Mouse (Mus musculus): ENCODE data around the gene Ptprs. TPM values are rescaled to one million over a fixed set of nuclear protein-coding genes. Genes with fewer than 3 reads are reported as not detected.

Gene Ptprs
- total RNA-seq, 2 experiments from 2014 or later = 87.3 to 92.3 TPM

- intact Hi-C loops (cut with DNase I) = no loop called here
- no peak for DNase-seq
Measured at GRCm38 (mm10) chr17:56494480-56494879, 18.2 kb upstream of the Ptprs start.

DNA sequence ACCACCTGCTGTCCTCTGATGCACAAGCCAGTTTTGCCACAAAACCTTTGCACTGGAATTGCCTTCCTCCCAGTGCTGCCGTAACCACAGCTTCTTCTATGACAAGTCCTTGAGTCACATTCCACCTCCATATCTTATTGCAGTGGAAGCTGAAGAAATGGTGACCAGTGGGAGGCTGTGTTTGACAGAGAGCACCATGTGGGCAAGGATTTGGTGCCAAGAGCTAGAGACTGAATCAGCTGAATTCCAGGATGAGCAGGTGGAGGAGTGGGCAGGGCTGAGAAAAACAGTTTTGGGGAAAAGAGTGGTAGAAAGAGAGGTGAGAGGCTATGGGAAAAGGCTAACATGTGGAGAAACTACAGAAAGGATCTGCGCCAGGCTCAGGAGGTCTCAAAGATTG lies 17.6 kb upstream of the Ptprs start:
- DNase-seq = no peak
- intact Hi-C loops (cut with DNase I) = no loop called here

DNA sequence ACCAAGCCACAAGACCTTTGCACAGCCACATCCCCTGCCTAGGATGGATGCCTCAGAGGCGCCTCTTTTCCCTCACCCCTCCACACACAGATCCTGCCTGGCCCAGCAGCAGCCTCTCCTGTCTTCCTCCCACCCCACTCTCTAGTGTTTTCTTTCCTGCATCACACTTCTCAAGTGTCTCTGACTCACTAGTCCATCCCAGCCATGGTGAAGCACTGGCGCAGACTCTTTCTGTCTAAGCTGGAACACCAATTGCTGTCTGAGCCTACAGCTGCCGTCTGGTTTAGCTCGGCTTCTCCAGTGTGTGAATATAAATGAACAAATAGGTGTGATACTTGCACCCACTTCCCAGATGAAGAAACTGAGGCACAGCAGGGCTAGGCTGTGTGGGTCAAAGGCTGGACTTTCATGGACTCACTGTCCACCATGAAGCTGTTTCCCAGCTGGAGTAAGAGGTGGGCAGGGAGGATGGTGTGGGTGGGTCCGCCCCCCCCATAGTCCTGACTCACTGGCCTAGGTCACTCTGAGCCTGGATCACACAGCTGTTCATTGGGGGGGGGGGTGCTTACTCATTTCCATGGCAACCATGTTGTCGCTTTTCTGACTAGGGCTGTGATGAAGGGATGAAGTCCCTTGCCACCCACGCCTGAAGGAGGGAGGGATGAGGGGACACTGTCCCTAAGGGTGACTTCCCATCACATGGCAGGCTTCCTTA lies 14.3 kb upstream of the Ptprs start:
- intact Hi-C loops (cut with DNase I) = no loop called here
- no peak for DNase-seq

GRCm38 (mm10) chr17:56488028-56488427 lies 11.7 kb upstream of the Ptprs start:
- no peak for DNase-seq
- intact Hi-C loops (cut with DNase I) = no loop called here

DNA sequence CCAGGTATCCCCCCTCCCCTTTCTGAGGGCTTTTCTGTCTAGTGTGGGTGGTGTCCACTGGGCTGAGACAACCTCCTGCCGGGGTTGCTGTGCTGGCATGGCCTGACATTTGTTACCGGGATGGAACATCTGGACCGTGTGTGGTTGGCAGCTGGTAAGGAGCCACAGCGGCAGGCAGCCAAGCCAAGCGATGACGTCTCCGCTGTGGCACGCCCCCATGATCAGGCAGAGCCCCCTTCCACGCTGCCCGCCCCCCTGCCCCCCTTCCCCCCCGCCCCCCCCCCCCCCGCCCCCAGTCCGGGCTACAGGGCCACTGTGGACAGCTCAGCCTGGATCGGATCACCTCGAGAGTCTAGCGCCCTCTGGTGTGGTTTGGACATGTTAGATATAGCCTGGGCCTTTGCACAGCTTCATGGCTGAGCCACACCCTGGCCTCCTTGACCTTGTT lies 11.2 kb upstream of the Ptprs start:
- intact Hi-C loops (cut with DNase I) = no loop called here
- peak in 1 of 2 experiments; percentile 69 for DNase-seq

DNA sequence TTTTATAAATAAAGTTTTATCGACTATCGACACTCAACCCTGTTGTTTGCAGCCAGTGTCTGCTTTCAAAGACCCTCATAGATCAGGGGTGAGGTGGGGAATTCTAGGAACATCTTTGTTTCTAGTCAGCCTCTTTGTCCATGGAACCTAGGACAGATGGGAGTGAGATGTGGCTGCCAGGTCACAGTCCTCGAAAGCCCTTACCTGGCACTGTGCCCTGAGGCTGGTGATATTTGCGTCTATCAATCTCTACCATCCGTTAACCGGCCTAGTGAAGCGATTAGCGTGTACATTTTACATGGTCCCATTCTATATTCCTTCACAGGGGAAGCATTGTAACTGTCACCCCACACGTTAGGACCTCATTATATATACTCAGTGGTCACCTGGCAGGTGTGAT lies 9.6 kb upstream of the Ptprs start:
- no peak for DNase-seq
- intact Hi-C loops (cut with DNase I) = no loop called here

GRCm38 (mm10) chr17:56485118-56485517 lies 8.8 kb upstream of the Ptprs start:
- intact Hi-C loops (cut with DNase I) = no loop called here
- no peak for DNase-seq

- intact Hi-C loops (cut with DNase I) = no loop called here
- no peak for DNase-seq
Measured at GRCm38 (mm10) chr17:56482671-56483070, 6.4 kb upstream of the Ptprs start.

DNA sequence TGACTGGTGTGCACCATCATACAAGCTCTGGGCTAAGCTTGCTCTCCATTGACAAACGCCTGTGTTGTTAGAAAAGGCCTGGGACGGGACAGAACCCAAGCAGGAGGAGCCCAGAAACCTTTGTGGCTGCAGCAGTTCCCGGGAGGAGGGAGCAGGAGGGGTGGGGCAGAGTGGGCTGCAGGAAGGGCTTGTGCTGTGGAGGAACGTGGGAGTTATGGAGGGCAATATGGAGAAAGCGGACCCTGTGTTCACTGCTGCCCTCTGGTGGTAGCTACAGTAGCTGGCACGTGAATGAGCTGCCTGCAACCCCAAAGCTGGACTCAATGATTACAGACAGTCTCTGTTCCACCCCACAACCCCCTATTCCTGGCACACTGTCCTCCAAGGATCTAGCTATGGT lies 3.1 kb upstream of the Ptprs start:
- intact Hi-C loops (cut with DNase I) = loop anchor here (2.0 kb wide), 2 partner anchors 53 to 123 kb away; no protein-coding TSS in a partner anchor
- DNase-seq = peak; percentile 80 to 87

DNA sequence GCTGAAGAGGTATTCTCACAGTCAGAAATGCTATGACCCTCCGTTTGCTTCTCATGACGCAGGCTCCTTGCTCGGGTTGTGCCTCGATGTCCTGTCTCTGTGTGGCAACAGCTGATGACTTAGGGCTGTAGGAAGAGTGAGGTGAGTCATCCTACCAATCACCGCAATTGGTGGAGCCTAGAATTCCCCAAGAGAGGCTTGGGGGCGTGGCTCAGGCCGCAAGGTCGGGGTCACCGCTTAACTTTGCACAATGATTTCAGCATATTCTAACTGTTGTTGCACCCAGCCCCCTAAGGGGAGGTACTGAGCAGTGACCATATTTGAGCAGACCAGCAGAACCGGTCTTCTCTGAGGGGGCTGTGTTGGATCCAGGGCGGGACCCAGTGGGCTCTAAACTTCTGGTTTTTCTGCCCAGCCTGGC lies 1.9 kb upstream of the Ptprs start:
- intact Hi-C loops (cut with DNase I) = loop anchor here (2.0 kb wide), 2 partner anchors 51 to 121 kb away; no protein-coding TSS in a partner anchor
- no peak for DNase-seq

- DNase-seq = peak; percentile 40 to 42
- intact Hi-C loops (cut with DNase I) = no loop called here
Measured at GRCm38 (mm10) chr17:56477191-56477818, 1.0 kb upstream of the Ptprs start.

DNA sequence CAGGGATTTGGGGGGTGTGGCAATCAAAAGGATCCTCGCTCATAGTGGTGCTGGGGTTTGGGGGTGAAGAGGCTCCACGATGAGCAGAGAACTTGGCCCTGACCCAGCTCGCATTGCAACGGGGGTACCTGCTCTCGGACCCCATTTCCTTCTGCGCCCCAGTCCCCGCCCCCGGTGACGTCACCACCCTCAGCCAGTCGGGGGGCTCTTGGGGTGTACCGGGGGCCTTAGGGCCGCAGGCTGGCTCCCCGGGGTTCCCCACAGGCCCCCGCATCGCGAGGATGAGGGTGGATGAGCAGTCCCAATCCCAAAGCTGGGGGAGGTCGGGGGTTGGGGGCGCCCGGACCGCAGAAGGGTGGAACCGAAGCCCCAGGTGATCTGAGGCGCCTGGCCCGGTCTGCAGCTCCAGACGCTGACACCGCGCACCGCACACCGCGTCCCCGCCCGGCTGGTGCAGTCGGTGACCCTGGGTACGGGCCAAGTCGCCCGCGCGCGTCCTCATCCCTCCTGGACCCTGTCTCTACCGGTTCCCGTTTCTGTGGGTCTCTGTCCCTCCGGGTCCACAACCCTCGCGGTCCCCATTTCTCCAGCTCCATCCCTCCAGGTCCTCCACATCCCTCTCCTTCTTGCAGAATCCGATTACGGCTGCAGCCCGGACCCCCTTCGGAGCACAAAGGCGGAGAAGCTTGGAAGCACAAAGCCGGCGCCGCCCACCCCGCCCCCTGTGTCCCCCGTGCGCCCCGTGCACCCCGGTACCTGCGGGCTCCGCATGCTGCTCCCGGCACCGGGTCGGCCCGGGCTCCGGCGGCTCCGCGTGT lies 490 bp downstream of the Ptprs start:
- intact Hi-C loops (cut with DNase I) = no loop called here
- peak; percentile 23 to 37 for DNase-seq

DNA sequence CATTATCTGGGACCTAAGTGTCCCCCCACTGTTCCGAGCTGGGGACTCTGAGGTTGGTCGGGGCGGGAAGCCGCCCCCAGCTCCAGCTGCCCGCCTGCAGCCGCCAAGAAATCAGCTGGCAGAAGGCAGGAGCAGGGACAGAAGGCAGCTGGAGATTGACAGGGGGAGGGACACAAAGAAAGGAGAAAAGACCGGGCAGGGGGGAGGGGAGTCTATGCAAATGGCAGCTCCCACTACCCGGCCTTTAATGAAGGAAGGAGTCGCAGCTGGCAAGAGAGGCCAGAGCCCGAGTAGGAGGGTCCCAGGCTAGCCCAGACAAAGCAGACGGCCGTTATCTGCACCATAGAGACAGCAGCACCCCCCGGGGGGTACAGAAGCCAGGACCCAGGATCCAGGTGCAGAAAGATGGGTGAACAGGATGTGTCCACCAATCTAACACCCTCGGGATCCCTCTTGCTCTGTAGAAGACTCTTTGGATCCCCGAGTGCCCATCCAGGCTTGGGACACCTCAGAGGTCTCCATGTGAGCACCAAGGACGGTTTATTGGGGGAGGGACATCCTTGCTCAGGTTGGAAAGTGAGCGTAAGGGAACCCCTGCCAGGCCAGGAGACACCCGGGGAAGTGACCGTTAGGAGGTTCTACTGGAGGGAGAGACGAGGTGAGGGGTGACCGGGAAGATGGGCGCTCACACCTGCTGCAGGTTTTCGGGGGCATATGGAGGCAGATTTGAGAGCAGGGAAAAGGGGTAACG lies 1.3 kb downstream of the Ptprs start:
- DNase-seq = peak; percentile 57 to 62
- intact Hi-C loops (cut with DNase I) = no loop called here

DNA sequence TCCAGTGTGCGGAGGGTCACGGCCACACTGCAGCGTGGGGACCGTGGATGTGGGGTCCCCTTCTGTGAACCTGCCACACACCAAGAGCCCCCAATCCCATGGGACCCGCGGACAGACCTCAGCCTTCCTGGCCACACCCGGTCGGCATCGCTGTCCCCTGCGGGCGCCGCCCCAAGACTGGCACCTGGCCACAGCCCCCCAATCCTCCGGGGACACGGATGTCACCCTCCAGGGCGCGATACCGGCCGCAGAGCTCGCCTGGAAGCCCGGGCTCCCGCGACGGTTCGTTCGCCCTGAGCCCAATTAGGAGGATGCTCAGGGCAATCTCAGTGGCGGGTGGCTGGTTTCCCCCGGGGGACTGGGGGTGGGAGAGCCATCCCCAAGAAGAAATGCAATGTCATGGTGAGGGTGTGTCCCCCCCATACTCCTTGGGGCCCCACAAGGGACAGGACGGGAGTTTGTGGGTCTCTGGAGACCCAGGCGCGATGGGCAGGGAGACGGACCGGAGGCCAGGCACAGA lies 1.9 kb downstream of the Ptprs start:
- peak in 1 of 2 experiments; percentile 35 for DNase-seq
- intact Hi-C loops (cut with DNase I) = no loop called here

DNA sequence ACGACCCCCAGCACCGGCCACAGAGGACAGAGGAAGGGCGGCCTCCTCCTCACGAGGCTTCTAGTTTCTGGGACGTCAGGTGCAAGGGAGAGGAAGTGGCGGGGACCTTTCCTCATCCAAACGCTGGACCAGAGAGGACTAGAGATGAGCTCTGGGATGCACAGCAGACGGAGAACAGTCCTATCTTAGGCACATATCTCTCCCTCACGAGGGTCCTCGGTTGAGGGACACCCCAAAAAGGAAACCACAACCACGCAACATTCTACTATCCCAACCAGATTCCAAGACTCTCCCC lies 2.7 kb downstream of the Ptprs start:
- intact Hi-C loops (cut with DNase I) = no loop called here
- no peak for DNase-seq

DNA sequence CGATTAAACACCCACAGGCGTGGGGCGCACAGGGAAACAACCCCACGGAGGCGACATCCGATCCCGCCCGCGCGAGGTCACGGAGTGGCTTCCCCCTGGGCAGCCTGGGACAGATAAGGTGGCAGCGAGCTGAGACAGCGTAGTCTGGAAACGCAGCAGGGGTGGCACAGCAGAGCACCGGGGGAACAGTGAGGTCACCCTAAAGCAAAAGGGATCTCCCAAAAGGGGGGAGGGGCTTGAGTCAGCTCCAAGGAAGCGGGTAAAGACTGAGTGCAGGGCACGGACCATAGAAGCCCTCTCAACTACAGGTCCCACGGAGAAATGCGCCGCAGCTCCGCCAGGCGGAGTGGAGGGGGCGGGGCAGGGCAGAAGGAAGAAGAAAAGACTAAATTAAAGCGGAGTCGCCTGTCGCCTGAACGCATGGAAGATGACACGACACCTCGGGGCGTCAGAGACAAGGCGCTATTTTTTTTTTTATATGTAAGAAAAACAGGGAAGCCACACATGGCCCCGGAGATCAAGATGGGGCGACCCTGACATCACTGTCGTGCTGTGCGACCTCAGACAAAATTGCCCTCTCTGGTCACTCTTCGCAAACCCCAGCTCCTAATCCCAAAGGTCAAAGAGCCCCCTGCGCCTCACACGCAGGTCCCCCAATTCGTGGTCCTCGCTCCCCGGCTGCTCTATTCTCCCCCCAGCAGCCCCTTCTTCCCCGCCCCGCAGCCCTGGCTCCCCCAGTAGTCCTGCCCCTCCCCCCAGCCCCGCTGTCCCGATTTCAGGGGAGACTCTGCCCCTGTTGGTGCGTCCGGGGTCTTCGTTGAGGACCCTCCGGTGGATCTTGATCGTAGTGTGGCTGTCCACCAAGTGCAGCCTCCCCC lies 3.3 kb downstream of the Ptprs start:
- intact Hi-C loops (cut with DNase I) = no loop called here
- DNase-seq = peak; percentile 63 to 78

- intact Hi-C loops (cut with DNase I) = no loop called here
- no peak for DNase-seq
Measured at GRCm38 (mm10) chr17:56472121-56472520, 4.2 kb downstream of the Ptprs start.

DNA sequence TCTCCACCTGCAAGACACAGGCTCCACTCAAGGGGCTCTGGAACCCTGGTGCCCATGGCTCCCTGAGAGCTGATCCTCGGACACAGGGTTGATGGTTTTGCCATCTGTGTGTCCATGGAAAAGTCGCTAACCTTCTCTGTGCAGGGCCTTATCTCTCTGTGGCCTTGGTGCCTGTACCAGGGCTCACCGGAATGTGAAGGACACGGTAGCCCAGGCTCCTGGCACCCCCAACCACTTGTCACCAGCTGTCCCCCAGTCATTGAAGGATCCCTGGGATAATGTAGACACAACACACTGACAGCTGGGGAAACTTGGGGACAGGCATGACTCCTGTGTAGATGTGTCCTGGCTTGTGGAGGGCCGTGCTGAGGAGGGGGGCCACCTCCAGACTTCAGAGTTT lies 5.1 kb downstream of the Ptprs start:
- no peak for DNase-seq
- intact Hi-C loops (cut with DNase I) = no loop called here

- peak in 1 of 2 experiments; percentile 2 for DNase-seq
- intact Hi-C loops (cut with DNase I) = no loop called here
Measured at GRCm38 (mm10) chr17:56470571-56470970, 5.7 kb downstream of the Ptprs start.

DNA sequence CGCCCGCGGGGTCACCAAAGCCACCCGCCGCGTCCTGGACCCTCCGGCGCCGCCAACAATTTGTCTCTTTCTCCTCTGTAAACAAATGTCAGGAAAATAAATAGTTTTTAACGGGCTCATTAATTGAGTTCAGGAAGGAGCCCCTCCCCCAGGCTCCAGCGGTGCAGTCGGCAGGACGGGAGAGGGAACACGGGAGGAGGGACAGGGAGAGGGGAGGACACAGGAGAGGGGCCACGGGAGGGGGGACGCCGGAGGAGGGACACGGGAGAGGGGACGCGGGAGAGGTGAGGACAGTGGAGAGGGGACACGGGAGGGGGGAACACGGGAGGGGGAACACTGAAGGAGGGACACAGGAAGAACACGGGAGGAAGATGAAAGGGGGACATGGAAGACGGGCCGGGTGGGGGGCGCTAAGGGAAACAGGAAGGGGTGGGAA lies 6.3 kb downstream of the Ptprs start:
- intact Hi-C loops (cut with DNase I) = no loop called here
- peak; percentile 13 to 23 for DNase-seq

Data from heart, postnatal 10 days (tissue).